Mouse (Mus musculus): ENCODE results near the gene Dbx2.

Gene Dbx2

DNA sequence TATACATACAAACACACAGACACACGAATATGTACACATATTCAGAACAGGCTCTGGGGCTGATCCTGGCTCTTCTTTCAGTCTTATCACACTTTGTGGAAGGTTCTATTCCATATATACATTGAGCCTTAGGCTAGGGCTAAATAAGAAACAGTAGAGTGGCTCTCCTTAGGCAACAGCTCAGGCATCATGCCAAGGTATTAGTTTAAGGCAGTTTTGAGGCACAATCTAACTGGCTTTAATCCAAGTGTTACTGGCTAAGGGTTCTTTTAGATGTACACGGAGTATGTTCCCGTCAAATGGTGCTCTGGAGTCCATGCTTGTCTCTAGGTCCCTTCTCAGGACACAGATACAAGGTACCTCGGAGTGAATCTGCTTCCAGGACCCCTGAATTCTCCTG lies 31.4 kb downstream of the Dbx2 start:
- DNase-seq (ENCODE audit: low read depth in 2 of 2, low spot score in 2 of 2) = no peak

DNA sequence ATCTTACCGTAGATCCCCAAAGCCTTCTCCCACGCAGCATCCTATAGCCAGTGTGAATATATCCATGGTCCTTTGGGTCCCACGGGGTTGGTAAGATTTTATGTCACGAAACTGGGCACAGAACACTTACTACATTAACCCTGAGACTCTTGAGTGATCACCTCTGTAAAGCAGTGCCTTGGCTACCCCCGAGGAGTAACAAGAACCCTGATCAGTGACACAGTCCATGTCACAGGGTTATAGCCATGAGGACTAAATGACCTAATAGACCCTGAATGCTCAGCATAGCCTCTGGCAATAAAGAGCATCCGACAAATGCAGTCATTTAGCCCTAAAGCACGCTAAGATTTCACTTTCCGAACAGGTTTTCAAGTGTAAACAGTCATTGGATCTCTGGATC lies 33.0 kb downstream of the Dbx2 start:
- DNase-seq (ENCODE audit: low read depth in 2 of 2, low spot score in 2 of 2) = no peak

DNA sequence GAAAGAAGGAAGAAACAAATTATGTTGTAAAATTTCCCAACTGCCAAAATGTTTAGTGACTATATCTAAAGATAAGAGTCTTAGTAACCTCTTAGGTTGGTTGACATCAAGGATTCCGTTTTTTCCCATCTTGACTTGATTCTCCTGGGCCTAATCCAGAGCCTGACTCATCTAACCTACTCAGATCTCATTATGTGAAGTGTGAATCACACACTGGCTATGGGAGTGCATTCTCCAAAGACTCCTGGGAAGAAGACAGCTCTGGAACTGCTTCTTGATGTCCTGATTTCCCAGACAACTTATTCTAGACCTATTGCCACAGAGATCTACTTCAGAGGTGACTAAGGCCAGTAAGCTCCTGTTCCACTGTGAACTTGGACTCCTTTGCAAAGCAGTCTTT lies 43.2 kb downstream of the Dbx2 start:
- no peak for DNase-seq (ENCODE audit: low read depth in 2 of 2, low spot score in 2 of 2)

- no peak for DNase-seq (ENCODE audit: low read depth in 2 of 2, low spot score in 2 of 2)
Measured at GRCm38 (mm10) chr15:95601179-95601578, 54.6 kb downstream of the Dbx2 start.

GRCm38 (mm10) chr15:95598630-95599029 lies 57.1 kb downstream of the Dbx2 start:
- DNase-seq (ENCODE audit: low read depth in 2 of 2, low spot score in 2 of 2) = no peak

- no peak for DNase-seq (ENCODE audit: low read depth in 2 of 2, low spot score in 2 of 2)
Measured at GRCm38 (mm10) chr15:95586906-95587305, 68.9 kb downstream of the Dbx2 start.

- DNase-seq (ENCODE audit: low read depth in 2 of 2, low spot score in 2 of 2) = no peak
Measured at GRCm38 (mm10) chr15:95584891-95585290, 70.9 kb downstream of the Dbx2 start.

DNA sequence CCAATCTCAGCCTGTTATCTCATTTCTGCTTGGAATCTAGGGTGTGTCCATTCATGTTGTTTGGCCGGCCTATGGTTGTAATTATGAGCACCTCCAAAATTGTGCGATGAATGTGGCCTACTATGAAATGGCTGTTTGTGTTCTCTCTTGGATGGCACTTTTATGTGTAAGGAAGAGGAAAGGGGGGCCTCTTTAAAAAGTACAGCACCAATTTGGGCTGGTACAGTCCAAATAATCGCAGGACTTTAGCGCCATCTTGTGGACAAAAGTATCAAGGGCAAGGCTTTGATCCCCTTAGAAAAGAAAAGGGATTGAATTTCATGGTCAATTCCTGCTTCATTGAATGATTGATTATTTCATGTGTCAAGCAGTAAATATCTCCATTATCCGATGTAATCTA lies 81.1 kb downstream of the Dbx2 start:
- DNase-seq (ENCODE audit: low read depth in 2 of 2, low spot score in 2 of 2) = no peak
